Mouse (Mus musculus) gastrocnemius, postnatal 4 days (tissue): ENCODE results near the gene Pdilt. TPM values are rescaled to one million over a fixed set of nuclear protein-coding genes. Genes with fewer than 3 reads are reported as not detected.
"Not testable (repeated sequence)": the region's sequence is repeated elsewhere in the genome, so short reads cannot be mapped to it uniquely, and the experiment has no call there.

Source experiments
- DNase-seq, 2 experiments: peaks; one replicate each; pipeline ENCODE4 v3.0.0; 2021 to 2022; ENCODE audit warnings: low spot score in 2 of 2, mixed read lengths in 2 of 2
- long read RNA-seq, 2 experiments: library from polyadenylated mRNA; stranded (forward); transcript quantifications; one replicate each; pipeline ENCODE4 v2.0.0; 2021
- total RNA-seq, 2 experiments: library from RNA; stranded (reverse); gene quantifications; 2 replicates each; pipeline ENCODE4 v1.2.3; 2021

Gene Pdilt
- total RNA-seq, result not detected
- long read RNA-seq, experiment 1, result 0 reads
- long read RNA-seq, experiment 2, result 0 reads

DNA sequence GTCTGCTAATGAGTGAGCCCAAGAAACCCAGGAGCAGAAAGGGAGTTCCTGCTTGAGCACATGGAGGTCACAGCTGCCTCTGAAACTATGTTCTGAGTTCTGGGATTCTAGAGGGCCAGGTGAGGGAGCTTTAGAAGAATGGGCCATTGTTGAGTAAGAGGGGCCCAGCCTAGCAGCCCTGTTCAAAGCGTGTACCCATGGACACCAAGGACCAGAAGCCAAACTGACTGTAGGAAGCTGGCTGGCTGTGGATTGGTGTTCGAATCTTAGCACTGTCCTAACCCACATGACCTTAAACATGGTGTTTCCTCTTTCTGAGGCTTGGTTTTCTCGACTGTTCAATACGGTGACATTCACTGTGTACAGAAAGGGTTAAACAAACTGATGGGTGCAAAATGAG is at the start of gene Pdilt:
Gene Pdilt, minus strand, starts transcription at position 101 of the 400 bp plus-strand sequence.
- DNase-seq, result no peak

- not testable (repeated sequence) for DNase-seq
Measured at GRCm38 (mm10) chr7:119562476-119562875, 39.2 kb upstream of the Pdilt start.

- DNase-seq, result no peak
Measured at GRCm38 (mm10) chr7:119561441-119561840, 38.2 kb upstream of the Pdilt start.

DNA sequence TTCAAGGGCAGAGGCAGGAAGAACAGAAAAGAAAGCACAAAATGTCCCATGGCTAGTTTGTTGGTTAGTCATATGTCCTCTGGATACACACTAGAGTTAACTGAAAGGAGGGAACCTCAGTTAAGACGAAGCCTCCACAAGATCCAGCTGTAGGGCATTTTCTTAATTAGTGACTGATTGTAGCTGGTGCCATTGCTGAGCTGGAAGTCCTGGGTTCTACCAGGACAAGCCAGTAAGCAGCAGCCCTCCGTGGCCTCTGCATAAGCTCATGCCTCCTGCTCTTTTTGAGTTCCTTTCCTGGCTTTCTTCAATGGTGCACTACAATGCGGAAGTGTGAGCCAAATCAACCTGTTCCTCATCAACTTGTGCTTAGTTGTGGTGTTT is 37.2 kb upstream of the Pdilt start:
- DNase-seq, result no peak

DNA sequence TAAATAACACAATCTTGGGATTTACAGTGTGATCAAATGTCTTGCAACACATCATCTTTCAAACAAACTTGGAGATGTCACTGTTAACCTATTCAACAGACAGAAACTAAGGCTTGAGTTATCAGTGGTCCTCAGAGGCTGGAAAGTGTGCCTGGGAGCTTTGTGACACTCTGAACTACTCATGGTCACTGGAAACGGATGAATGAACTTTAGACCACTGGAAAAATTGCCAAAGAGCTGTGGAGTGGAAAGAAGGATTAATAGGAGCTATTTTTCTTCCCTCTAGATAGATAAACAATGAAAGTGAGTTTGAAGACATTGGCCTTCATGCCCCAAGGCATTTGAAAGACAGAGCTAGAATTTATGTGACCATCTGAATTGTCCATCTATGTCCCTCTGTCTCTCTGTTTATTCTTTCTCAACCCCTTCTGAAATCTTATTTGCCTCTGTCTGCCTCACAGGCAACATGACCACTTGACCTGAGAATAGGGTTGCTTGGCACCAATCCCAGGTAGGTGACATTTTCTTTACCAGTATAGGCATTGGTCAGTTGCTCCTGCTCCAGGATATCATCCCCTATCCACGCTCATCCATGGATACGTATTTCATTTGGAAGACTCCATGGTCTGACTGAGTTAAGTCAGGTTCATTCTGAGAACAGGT is 36.6 kb upstream of the Pdilt start:
- no peak for DNase-seq

GRCm38 (mm10) chr7:119554040-119554439 is 30.8 kb upstream of the Pdilt start, which contains the start of gene Acsm2:
Gene Acsm2 (plus strand): TSS chr7:119554340.
- no peak for DNase-seq

- DNase-seq, result no peak
Measured at GRCm38 (mm10) chr7:119550471-119551222, 27.4 kb upstream of the Pdilt start.

DNA sequence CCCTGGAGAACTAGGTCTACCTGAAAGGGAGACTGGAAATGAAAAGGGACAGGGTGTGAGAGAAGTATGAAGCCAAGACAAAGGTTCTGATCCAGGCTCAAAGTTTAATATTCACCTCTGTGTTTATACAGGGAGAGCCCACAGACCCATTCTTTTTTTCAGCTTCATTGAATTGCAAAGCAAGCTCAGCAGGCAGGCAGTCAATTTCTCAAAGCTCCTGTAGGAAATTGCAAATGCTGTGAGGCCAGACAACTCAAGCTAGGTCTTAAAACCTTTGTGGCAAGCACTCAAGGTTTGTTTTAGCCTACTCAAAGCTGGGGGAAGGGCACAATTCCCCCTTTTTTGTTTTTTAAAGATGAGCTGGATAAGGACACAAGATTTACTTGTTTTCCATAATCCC is 22.3 kb upstream of the Pdilt start:
- DNase-seq, result no peak

DNA sequence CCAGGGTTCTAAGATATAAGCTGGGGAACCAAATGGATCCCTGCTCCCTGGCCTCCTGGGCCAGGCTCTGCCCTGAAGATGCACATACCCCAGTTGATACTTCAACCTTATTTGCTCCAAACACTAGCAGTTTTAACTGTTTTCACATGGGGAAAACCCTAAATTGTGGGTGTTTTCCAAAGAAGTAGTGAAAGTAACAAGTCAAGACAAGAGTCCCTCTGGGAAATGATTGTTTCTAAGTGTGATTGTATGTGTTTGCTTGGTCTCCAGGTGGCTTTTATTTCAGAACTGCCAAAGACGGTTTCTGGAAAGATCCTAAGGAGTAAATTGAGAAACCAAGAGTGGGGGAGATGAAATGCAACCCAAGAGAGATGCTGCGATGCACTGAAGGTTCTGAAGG is 19.2 kb upstream of the Pdilt start:
- no peak for DNase-seq

DNA sequence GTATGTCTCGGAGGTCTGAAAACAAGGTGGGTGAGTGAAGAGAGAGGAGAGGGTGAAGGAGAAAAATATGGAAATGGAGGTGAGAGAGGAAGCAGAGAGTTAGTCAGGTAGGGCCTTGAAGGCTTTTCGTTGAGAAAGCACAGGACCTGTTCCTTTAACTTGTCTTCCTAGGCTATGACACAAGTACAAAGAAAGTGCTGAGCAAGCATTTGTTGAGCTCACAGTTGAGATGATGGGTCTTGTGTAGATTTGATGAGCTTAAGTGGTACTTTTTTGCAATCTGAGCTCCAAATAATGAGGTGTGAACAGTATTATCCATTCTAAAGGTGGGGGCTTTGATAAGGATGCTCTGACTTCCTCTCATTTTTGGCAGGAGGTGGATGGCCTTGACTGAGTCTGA is 11.1 kb upstream of the Pdilt start:
- no peak for DNase-seq

GRCm38 (mm10) chr7:119532924-119533323 is 9.6 kb upstream of the Pdilt start:
- DNase-seq, result no peak

- no peak for DNase-seq
Measured at GRCm38 (mm10) chr7:119528617-119529016, 5.3 kb upstream of the Pdilt start.

- DNase-seq, result no peak
Measured at GRCm38 (mm10) chr7:119527548-119527947, 4.3 kb upstream of the Pdilt start.

- no peak for DNase-seq
Measured at GRCm38 (mm10) chr7:119527135-119527534, 3.8 kb upstream of the Pdilt start.

- no peak for DNase-seq
Measured at GRCm38 (mm10) chr7:119526486-119526885, 3.2 kb upstream of the Pdilt start.

DNA sequence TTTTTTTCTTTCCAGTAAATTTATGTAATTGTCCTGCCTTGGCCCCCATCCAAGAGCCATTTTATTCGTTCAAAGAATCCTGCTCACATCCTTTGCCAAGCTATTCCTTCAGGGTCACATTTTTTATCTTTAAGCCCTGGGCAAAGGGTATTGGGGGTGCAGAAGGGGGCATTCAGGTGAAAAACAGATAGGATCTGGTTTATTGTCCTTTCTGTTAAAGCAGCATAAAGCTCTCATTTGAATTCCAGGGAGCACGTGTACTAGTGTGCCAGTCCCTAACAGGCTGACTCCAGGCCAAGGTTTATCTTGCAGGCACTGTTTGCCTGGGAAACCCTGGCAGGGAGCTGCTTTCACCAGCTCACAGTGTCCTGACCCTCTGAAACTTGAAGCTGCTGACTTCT is 2.6 kb upstream of the Pdilt start:
- no peak for DNase-seq

- no peak for DNase-seq
Measured at GRCm38 (mm10) chr7:119522385-119522784, 904 bp downstream of the Pdilt start.

- no peak for DNase-seq
Measured at GRCm38 (mm10) chr7:119521816-119522215, 1.5 kb downstream of the Pdilt start.

- DNase-seq, result peak in 1 of 2 experiments; percentile 29
Measured at GRCm38 (mm10) chr7:119519654-119520053, 3.6 kb downstream of the Pdilt start.

GRCm38 (mm10) chr7:119519163-119519562 is 4.1 kb downstream of the Pdilt start, which contains the start of gene Acsm5:
Gene Acsm5 (plus strand): TSS chr7:119519463.
- DNase-seq, result no peak

DNA sequence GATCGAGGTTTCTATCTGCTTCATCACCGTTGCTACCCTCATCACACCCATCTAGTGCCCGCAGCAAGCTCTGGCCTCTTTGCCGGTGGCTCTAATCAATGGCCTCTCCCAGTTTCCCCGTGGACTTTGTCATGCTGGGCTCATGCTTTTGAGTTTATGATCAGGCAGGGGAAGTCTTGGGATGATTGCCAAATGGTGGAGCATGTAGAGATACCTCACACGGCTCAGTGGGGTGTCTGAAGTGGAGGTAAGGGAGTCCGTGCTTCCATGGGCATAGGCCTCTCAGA is 7.1 kb downstream of the Pdilt start:
- no peak for DNase-seq

DNA sequence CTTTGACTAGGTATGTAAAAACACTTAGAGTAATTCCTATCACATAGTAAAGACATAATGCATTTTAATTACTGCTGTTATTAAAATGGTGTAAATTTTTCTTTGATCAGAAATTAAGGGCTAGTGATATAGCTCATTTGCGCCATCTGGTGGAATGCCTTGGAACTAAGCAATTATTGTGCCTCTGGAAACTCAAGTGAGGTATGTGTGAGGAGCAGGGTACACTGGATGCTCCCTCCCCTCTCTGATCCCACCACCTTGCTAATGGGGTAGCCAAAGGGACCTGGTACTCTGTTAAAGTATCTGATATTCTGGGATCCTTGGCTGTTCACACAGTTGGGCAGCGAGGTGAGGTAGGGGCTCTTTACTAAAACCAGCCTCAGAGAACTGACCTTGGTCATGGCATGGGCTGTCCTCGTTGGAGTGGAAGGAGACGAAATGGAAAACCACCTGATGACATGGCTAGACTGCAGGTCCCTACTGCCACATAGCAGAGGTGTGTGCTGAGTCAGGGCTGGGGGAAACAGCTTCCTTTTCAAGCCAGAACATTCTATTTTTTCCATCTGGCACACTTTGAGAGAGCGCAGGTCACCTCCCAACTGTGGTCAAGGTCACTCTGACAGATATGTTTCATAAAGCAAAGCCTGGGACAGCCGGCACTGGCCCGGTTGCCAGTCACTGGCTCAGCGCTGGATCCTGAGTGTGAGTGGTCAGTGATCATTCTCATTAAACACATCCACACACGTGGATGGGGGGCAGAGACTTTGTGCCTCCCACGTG is 7.6 kb downstream of the Pdilt start:
- DNase-seq, result no peak
